Mouse (Mus musculus): ENCODE results near the gene Unc5b. TPM values are rescaled to one million over a fixed set of nuclear protein-coding genes. Genes with fewer than 3 reads are reported as not detected.

The Unc5b gene
- total RNA-seq, 1 experiment from 2014 or later: 0.38 TPM

GRCm38 (mm10) chr10:60805436-60806206 lies 25.8 kb downstream of the Unc5b start:
- no peak for ATAC-seq (replicated peaks; ENCODE audit: insufficient number of reproducible peaks, low FRiP score, low TSS enrichment, poor library complexity, severe bottlenecking)

DNA sequence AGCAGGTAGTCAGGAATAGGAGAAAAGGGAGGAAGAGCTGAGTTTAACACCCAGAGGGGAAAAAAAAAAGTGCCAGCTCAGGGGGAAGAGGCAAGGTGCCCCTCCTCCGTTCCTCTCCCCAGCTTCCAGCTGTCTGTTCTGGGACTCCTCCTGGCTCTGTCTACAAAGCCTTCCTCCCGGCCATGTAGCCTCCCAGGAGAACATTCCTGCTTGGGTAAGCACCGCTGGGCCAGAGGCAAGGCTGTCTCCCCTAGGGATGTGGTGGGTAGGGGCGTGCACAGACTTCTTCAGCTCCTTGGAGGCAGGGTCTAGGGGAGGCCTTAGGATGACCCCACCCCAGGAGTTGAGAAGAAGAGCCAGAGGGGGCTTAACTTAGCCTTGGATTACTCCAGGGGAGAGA lies 26.5 kb downstream of the Unc5b start:
- no peak for ATAC-seq (replicated peaks; ENCODE audit: insufficient number of reproducible peaks, low FRiP score, low TSS enrichment, poor library complexity, severe bottlenecking)

GRCm38 (mm10) chr10:60803971-60804370 lies 27.4 kb downstream of the Unc5b start:
- ATAC-seq (replicated peaks; ENCODE audit: insufficient number of reproducible peaks, low FRiP score, low TSS enrichment, poor library complexity, severe bottlenecking): no peak

GRCm38 (mm10) chr10:60801898-60802412 lies 29.4 kb downstream of the Unc5b start:
- no peak for ATAC-seq (replicated peaks; ENCODE audit: insufficient number of reproducible peaks, low FRiP score, low TSS enrichment, poor library complexity, severe bottlenecking)

DNA sequence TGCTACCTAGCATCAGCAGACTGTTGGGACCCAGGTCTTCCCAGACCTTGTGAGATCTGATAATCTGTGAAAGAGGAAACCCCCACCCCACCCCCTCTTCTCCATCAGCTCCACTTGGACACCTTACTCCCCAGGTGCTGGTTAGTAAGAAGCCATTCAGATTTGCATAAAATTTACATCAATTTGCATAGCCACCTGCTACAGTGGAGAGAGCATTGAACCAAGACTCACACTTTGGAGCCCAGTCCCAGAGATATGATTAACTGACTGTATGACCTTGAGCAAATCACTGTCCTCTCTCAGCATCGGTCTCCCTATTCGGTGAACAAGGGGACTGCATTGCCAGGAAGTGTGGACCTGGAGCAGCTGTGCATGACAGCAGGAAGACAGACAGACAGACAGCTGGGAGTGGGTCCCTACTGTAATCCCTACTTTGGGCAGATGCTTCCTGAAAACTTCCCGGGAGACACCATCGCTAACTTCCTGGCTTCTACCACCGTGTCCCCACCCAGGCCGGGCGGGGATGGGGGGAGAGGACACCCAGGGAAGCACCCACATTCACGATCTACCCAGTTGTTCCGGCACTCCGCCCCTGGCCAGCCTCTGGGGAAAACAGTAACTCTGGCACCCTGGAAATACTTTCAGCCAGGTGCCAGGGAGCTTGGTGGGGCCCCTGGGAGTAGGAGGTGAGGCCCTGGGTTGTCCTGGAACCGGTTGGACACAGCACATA lies 30.0 kb downstream of the Unc5b start:
- ATAC-seq (replicated peaks; ENCODE audit: insufficient number of reproducible peaks, low FRiP score, low TSS enrichment, poor library complexity, severe bottlenecking): no peak

- ATAC-seq (replicated peaks; ENCODE audit: insufficient number of reproducible peaks, low FRiP score, low TSS enrichment, poor library complexity, severe bottlenecking): no peak
These were observed 30.9 kb downstream of the Unc5b start for GRCm38 (mm10) chr10:60800295-60801167.

- no peak for ATAC-seq (replicated peaks; ENCODE audit: insufficient number of reproducible peaks, low FRiP score, low TSS enrichment, poor library complexity, severe bottlenecking)
These were observed 33.5 kb downstream of the Unc5b start for GRCm38 (mm10) chr10:60797682-60798422.

GRCm38 (mm10) chr10:60796474-60796873 lies 34.9 kb downstream of the Unc5b start:
- no peak for ATAC-seq (replicated peaks; ENCODE audit: insufficient number of reproducible peaks, low FRiP score, low TSS enrichment, poor library complexity, severe bottlenecking)

DNA sequence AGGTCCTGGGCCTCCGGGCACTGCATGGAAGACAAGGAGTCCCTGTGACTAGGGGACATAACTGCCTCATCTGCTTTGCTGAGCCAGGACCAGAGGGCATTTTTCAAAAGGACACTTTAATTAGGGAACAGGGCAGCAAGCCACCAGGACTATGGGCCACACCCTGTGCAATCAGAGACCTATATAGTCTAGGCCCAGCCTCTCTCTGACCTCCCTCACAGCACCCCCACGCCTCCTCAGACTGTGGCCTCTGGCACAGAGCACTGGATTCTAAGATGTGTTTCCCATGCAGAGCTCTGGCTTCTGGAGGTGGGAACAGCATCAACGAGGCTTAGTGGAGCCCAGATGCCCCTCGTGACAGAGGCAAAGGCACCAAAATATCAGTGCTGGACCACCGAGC lies 35.4 kb downstream of the Unc5b start:
- no peak for ATAC-seq (replicated peaks; ENCODE audit: insufficient number of reproducible peaks, low FRiP score, low TSS enrichment, poor library complexity, severe bottlenecking)

DNA sequence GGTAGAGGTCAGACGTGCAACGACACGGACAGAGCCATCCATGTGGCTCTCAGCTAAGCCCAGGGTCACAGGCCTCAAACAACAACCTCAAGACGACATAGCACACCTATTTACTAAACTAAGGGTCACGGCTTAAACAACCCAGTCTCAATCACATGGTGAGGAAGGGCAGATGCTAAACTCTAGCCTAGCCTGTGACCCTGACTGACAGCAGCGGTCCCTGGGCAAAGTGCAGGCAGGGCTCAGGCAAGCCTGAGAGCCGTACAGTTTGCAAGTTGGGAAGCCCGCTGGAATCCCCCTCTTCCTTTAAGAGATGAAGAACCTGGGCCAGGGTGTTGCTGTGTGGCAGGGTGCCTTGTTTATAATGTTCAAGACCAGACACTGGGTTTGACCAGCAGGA lies 36.6 kb downstream of the Unc5b start:
- ATAC-seq (replicated peaks; ENCODE audit: insufficient number of reproducible peaks, low FRiP score, low TSS enrichment, poor library complexity, severe bottlenecking): no peak

GRCm38 (mm10) chr10:60794374-60794773 lies 37.0 kb downstream of the Unc5b start:
- no peak for ATAC-seq (replicated peaks; ENCODE audit: insufficient number of reproducible peaks, low FRiP score, low TSS enrichment, poor library complexity, severe bottlenecking)

DNA sequence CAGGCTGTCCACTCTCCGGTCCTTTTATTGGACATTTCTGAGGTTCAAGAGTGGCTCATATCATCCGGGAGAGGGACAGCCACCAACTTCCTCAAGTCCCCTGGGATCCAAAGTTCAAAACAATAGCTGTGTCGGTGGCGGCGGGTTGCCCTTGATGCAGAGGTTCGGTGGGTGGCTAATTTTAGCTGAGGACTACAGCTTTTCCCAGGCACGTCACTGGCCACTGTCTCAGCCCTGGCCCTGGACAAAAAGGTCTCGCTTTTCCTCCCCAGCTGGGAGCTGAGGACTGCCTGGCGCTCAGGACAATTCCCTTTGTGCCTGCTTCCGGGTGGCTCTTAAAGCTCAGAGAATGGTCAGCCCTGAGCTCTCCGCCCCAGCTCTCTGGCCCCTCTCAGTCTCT lies 38.5 kb downstream of the Unc5b start:
- no peak for ATAC-seq (replicated peaks; ENCODE audit: insufficient number of reproducible peaks, low FRiP score, low TSS enrichment, poor library complexity, severe bottlenecking)

GRCm38 (mm10) chr10:60792365-60792764 lies 39.0 kb downstream of the Unc5b start:
- no peak for ATAC-seq (replicated peaks; ENCODE audit: insufficient number of reproducible peaks, low FRiP score, low TSS enrichment, poor library complexity, severe bottlenecking)

DNA sequence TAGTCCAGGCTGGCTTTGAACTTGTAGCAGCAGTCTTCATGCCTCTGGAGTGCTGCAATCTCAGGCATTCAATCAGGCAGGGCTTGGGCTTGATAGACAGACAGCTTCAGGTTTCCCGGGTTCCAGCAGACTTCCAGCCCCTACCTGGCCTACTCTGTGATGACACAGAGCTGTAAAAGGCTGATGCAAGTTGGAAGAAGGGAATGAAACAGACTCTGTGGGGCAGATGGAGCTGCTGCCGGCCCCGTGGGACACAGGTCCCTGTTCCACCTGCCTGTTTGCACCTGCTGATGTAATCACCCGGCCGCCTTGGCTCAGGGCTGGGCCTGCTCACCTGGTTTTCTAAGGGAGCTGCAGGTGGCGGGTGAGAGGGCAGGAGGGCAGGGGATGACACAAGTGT lies 40.5 kb downstream of the Unc5b start:
- ATAC-seq (replicated peaks; ENCODE audit: insufficient number of reproducible peaks, low FRiP score, low TSS enrichment, poor library complexity, severe bottlenecking): no peak

- no peak for ATAC-seq (replicated peaks; ENCODE audit: insufficient number of reproducible peaks, low FRiP score, low TSS enrichment, poor library complexity, severe bottlenecking)
These were observed 43.9 kb downstream of the Unc5b start for GRCm38 (mm10) chr10:60787303-60788074.

GRCm38 (mm10) chr10:60783608-60784007 lies 47.8 kb downstream of the Unc5b start:
- ATAC-seq (replicated peaks; ENCODE audit: insufficient number of reproducible peaks, low FRiP score, low TSS enrichment, poor library complexity, severe bottlenecking): no peak

DNA sequence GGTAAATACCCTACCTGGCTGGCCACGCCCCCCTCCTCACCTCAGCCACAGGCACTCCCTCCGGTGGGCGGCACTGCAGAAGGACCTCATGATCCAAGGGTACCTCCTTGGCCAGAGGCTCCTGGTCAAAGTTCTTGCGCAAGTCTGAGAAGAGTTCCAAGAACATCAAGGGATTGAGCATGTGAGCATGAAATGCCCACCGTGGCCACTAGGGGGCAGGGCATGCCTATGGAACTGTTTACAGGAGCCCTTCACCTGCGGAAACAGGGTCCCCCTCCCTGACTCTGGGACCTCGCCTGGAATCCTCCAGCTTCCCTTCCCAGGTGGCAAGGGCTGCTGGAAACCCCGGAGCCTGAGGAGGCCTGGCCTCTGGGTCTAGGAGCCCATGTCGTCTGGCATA lies 51.8 kb downstream of the Unc5b start:
- ATAC-seq (replicated peaks; ENCODE audit: insufficient number of reproducible peaks, low FRiP score, low TSS enrichment, poor library complexity, severe bottlenecking): no peak

GRCm38 (mm10) chr10:60778542-60778941 lies 52.8 kb downstream of the Unc5b start:
- no peak for ATAC-seq (replicated peaks; ENCODE audit: insufficient number of reproducible peaks, low FRiP score, low TSS enrichment, poor library complexity, severe bottlenecking)
